Mouse (Mus musculus): ENCODE data around the gene Sema5a. TPM values are rescaled to one million over a fixed set of nuclear protein-coding genes. Genes with fewer than 3 reads are reported as not detected.

Gene Sema5a
- polyA plus RNA-seq, 1 experiment from 2014 or later: 37.9 TPM

GRCm38 (mm10) chr15:32568858-32569387, 324.3 kb downstream of the Sema5a start:
- ATAC-seq (ENCODE audit: insufficient number of reproducible peaks, insufficient read depth, low FRiP score, low TSS enrichment, low read depth): no peak

GRCm38 (mm10) chr15:32574327-32574726, 329.7 kb downstream of the Sema5a start:
- Histone ChIP-seq H3K9me3 (no peaks in the 10 kb centered on the region), H3K4me2 (no peak overlapping the region), H3K9ac (no peak overlapping the region), H3K27me3 (no peaks in the 10 kb centered on the region), H3K36me3 (peaks cover 16% of the 10 kb centered on the region), H3K4me1 (no peaks in the 10 kb centered on the region), H3K4me3 (no peak overlapping the region), H3K27ac (no peak overlapping the region)
- 76% methylated on average over 6 of the region's 6 CpGs for WGBS
- no peak for ATAC-seq (ENCODE audit: insufficient number of reproducible peaks, insufficient read depth, low FRiP score, low TSS enrichment, low read depth)

More at GRCm38 (mm10) chr15:32568858-32569387, 324.3 kb downstream of the Sema5a start:
- WGBS: 79% methylated on average over 6 of the region's 6 CpGs
- H3K27me3 ChIP-seq: no peaks in the 10 kb centered on the region
- no peak overlapping the region for H3K4me3 ChIP-seq
- no peak overlapping the region for H3K4me2 ChIP-seq
- peaks cover 7% of the 10 kb centered on the region for H3K36me3 ChIP-seq
- no peak overlapping the region for H3K27ac ChIP-seq
- no peaks in the 10 kb centered on the region for H3K9me3 ChIP-seq
- H3K4me1 ChIP-seq: no peaks in the 10 kb centered on the region
- H3K9ac ChIP-seq: no peak overlapping the region

- Histone ChIP-seq H3K4me1 (no peaks in the 10 kb centered on the region), H3K27ac (no peak overlapping the region), H3K36me3 (peaks cover 8% of the 10 kb centered on the region; the same call in 1 of the 2 replicates), H3K9ac (no peak overlapping the region), H3K4me2 (no peak overlapping the region), H3K27me3 (no peaks in the 10 kb centered on the region), H3K9me3 (no peaks in the 10 kb centered on the region), H3K4me3 (no peak overlapping the region)
- no peak for ATAC-seq (ENCODE audit: insufficient number of reproducible peaks, insufficient read depth, low FRiP score, low TSS enrichment, low read depth)
- 76% methylated on average over 2 of the region's 2 CpGs for WGBS
These were observed 330.6 kb downstream of the Sema5a start for GRCm38 (mm10) chr15:32575212-32575611.

GRCm38 (mm10) chr15:32579351-32579750, 334.7 kb downstream of the Sema5a start:
- Histone ChIP-seq H3K4me1 (no peaks in the 10 kb centered on the region), H3K4me2 (no peak overlapping the region), H3K27ac (no peak overlapping the region), H3K9me3 (no peaks in the 10 kb centered on the region), H3K27me3 (no peaks in the 10 kb centered on the region), H3K36me3 (peaks cover 8% of the 10 kb centered on the region; the same call in 1 of the 2 replicates), H3K4me3 (no peak overlapping the region), H3K9ac (no peak overlapping the region)
- ATAC-seq (ENCODE audit: insufficient number of reproducible peaks, insufficient read depth, low FRiP score, low TSS enrichment, low read depth): no peak
- 75% methylated on average over 4 of the region's 4 CpGs for WGBS

GRCm38 (mm10) chr15:32590641-32591040, 346.0 kb downstream of the Sema5a start:
- H3K9ac ChIP-seq: no peak overlapping the region
- no peak overlapping the region for H3K4me2 ChIP-seq
- H3K4me3 ChIP-seq: no peak overlapping the region
- no peaks in the 10 kb centered on the region for H3K27me3 ChIP-seq
- no peaks in the 10 kb centered on the region for H3K4me1 ChIP-seq
- H3K9me3 ChIP-seq: no peaks in the 10 kb centered on the region
- ATAC-seq (ENCODE audit: insufficient number of reproducible peaks, insufficient read depth, low FRiP score, low TSS enrichment, low read depth): no peak
- 86% methylated on average over 1 of the region's 1 CpGs for WGBS
- H3K36me3 ChIP-seq: 0 out of 2 replicates have a peak, but pooled peaks cover 3% of the 10 kb centered on the region
- no peak overlapping the region for H3K27ac ChIP-seq

GRCm38 (mm10) chr15:32593746-32594145, 349.1 kb downstream of the Sema5a start:
- ATAC-seq (ENCODE audit: insufficient number of reproducible peaks, insufficient read depth, low FRiP score, low TSS enrichment, low read depth): no peak
- Histone ChIP-seq H3K9ac (no peak overlapping the region), H3K36me3 (no peaks in the 10 kb centered on the region), H3K4me2 (no peak overlapping the region), H3K4me3 (no peak overlapping the region), H3K27me3 (no peaks in the 10 kb centered on the region), H3K9me3 (no peaks in the 10 kb centered on the region), H3K4me1 (no peaks in the 10 kb centered on the region), H3K27ac (no peak overlapping the region)
- 93% methylated on average over 5 of the region's 5 CpGs for WGBS

GRCm38 (mm10) chr15:32596574-32596973, 352.0 kb downstream of the Sema5a start:
- H3K9ac ChIP-seq: no peak overlapping the region
- no peaks in the 10 kb centered on the region for H3K4me1 ChIP-seq
- H3K36me3 ChIP-seq: peaks cover 3% of the 10 kb centered on the region; the same call in 1 of the 2 replicates
- no peaks in the 10 kb centered on the region for H3K27me3 ChIP-seq
- H3K4me3 ChIP-seq: no peak overlapping the region
- H3K9me3 ChIP-seq: no peaks in the 10 kb centered on the region
- no peak overlapping the region for H3K27ac ChIP-seq
- WGBS: 88% methylated on average over 6 of the region's 6 CpGs
- no peak overlapping the region for H3K4me2 ChIP-seq
- no peak for ATAC-seq (ENCODE audit: insufficient number of reproducible peaks, insufficient read depth, low FRiP score, low TSS enrichment, low read depth)

GRCm38 (mm10) chr15:32597189-32597588, 352.6 kb downstream of the Sema5a start:
- H3K27ac ChIP-seq: no peak overlapping the region
- peaks cover 3% of the 10 kb centered on the region; the same call in 1 of the 2 replicates for H3K36me3 ChIP-seq
- H3K4me1 ChIP-seq: no peaks in the 10 kb centered on the region
- H3K27me3 ChIP-seq: no peaks in the 10 kb centered on the region
- ATAC-seq (ENCODE audit: insufficient number of reproducible peaks, insufficient read depth, low FRiP score, low TSS enrichment, low read depth): no peak
- H3K4me3 ChIP-seq: no peak overlapping the region
- no peak overlapping the region for H3K4me2 ChIP-seq
- H3K9me3 ChIP-seq: no peaks in the 10 kb centered on the region
- WGBS: 67% methylated on average over 3 of the region's 3 CpGs
- no peak overlapping the region for H3K9ac ChIP-seq

GRCm38 (mm10) chr15:32607236-32607635, 362.6 kb downstream of the Sema5a start:
- H3K27me3 ChIP-seq: no peaks in the 10 kb centered on the region
- no peak overlapping the region for H3K4me3 ChIP-seq
- H3K4me2 ChIP-seq: no peak overlapping the region
- no peaks in the 10 kb centered on the region for H3K9me3 ChIP-seq
- H3K4me1 ChIP-seq: 0 out of 2 replicates have a peak, but pooled peaks cover 3% of the 10 kb centered on the region
- no peak overlapping the region for H3K9ac ChIP-seq
- H3K36me3 ChIP-seq: peaks cover 10% of the 10 kb centered on the region; the same call in 1 of the 2 replicates
- ATAC-seq (ENCODE audit: insufficient number of reproducible peaks, insufficient read depth, low FRiP score, low TSS enrichment, low read depth): no peak
- H3K27ac ChIP-seq: no peak overlapping the region
- 88% methylated on average over 3 of the region's 3 CpGs for WGBS

- Histone ChIP-seq H3K27me3 (no peaks in the 10 kb centered on the region), H3K27ac (no peak overlapping the region), H3K36me3 (peaks cover 10% of the 10 kb centered on the region; the same call in 1 of the 2 replicates), H3K9ac (no peak overlapping the region), H3K9me3 (no peaks in the 10 kb centered on the region), H3K4me1 (no peaks in the 10 kb centered on the region), H3K4me3 (no peak overlapping the region), H3K4me2 (no peak overlapping the region)
- whole genome bisulfite sequencing: 78% methylated on average over 2 of the region's 2 CpGs
- ATAC-seq (ENCODE audit: insufficient number of reproducible peaks, insufficient read depth, low FRiP score, low TSS enrichment, low read depth): no peak
These were observed 366.2 kb downstream of the Sema5a start for GRCm38 (mm10) chr15:32610776-32611175.

- no peak overlapping the region for H3K4me3 ChIP-seq
- H3K27me3 ChIP-seq: no peaks in the 10 kb centered on the region
- WGBS: 94% methylated on average over 7 of the region's 7 CpGs
- no peak overlapping the region for H3K9ac ChIP-seq
- H3K36me3 ChIP-seq: peaks cover 10% of the 10 kb centered on the region; the same call in 1 of the 2 replicates
- no peak overlapping the region for H3K4me2 ChIP-seq
- no peaks in the 10 kb centered on the region for H3K4me1 ChIP-seq
- ATAC-seq (ENCODE audit: insufficient number of reproducible peaks, insufficient read depth, low FRiP score, low TSS enrichment, low read depth): no peak
- no peaks in the 10 kb centered on the region for H3K9me3 ChIP-seq
- no peak overlapping the region for H3K27ac ChIP-seq
These were observed 366.6 kb downstream of the Sema5a start for GRCm38 (mm10) chr15:32611201-32611600.

- Histone ChIP-seq H3K27me3 (no peaks in the 10 kb centered on the region), H3K4me1 (no peaks in the 10 kb centered on the region), H3K36me3 (peaks cover 10% of the 10 kb centered on the region; the same call in 1 of the 2 replicates), H3K9me3 (no peaks in the 10 kb centered on the region), H3K4me2 (no peak overlapping the region), H3K4me3 (no peak overlapping the region), H3K27ac (no peak overlapping the region), H3K9ac (no peak overlapping the region)
- 87% methylated on average over 6 of the region's 6 CpGs for WGBS
- no peak for ATAC-seq (ENCODE audit: insufficient number of reproducible peaks, insufficient read depth, low FRiP score, low TSS enrichment, low read depth)
These were observed 369.1 kb downstream of the Sema5a start for GRCm38 (mm10) chr15:32613718-32614117.

Data from embryonic facial prominence, embryonic 13.5 days (tissue).